Mouse (Mus musculus): Measurements from ENCODE around the gene Cadm2. TPM values are rescaled to one million over a fixed set of nuclear protein-coding genes. Genes with fewer than 3 reads are reported as not detected.

The Cadm2 gene
- polyA plus RNA-seq, 1 experiment = not detected

- H3K9me3 ChIP-seq (ENCODE audit: control insufficient read depth, low read length) = no peaks in the 10 kb centered on the region
- no peaks in the 10 kb centered on the region for H3K4me1 ChIP-seq (ENCODE audit: control insufficient read depth)
- H3K27me3 ChIP-seq (ENCODE audit: control insufficient read depth) = no peaks in the 10 kb centered on the region
- no peaks in the 10 kb centered on the region for H3K36me3 ChIP-seq (ENCODE audit: control insufficient read depth)
- H3K4me3 ChIP-seq (replicated peaks) = no peak overlapping the region
- TF ChIP-seq TAL1 (IDR thresholded peaks at IDR 0.05; ENCODE audit: low read length) = no peak
- no peak for TF ChIP-seq GATA1 (IDR thresholded peaks at IDR 0.05; ENCODE audit: low read length)
Measured at GRCm38 (mm10) chr16:66731212-66731611, 889.5 kb downstream of the Cadm2 start.

GRCm38 (mm10) chr16:66706476-66706875 is 914.2 kb downstream of the Cadm2 start:
- Histone ChIP-seq H3K4me1 (ENCODE audit: control insufficient read depth) (no peaks in the 10 kb centered on the region), H3K9me3 (ENCODE audit: control insufficient read depth, low read length) (no peaks in the 10 kb centered on the region), H3K36me3 (ENCODE audit: control insufficient read depth) (no peaks in the 10 kb centered on the region), H3K27me3 (ENCODE audit: control insufficient read depth) (no peaks in the 10 kb centered on the region), H3K4me3 (replicated peaks) (no peak overlapping the region)
- TF ChIP-seq GATA1 (IDR thresholded peaks at IDR 0.05; ENCODE audit: low read length) = no peak
- TF ChIP-seq TAL1 (IDR thresholded peaks at IDR 0.05; ENCODE audit: low read length) = no peak

GRCm38 (mm10) chr16:66694783-66695182 is 925.9 kb downstream of the Cadm2 start:
- TF ChIP-seq GATA1 (IDR thresholded peaks at IDR 0.05; ENCODE audit: low read length) (no peak), TAL1 (IDR thresholded peaks at IDR 0.05; ENCODE audit: low read length) (no peak)
- H3K4me3 ChIP-seq (replicated peaks) = no peak overlapping the region
- no peaks in the 10 kb centered on the region for H3K36me3 ChIP-seq (ENCODE audit: control insufficient read depth)
- H3K4me1 ChIP-seq (ENCODE audit: control insufficient read depth) = no peaks in the 10 kb centered on the region
- H3K27me3 ChIP-seq (ENCODE audit: control insufficient read depth) = no peaks in the 10 kb centered on the region
- peaks cover 3% of the 10 kb centered on the region for H3K9me3 ChIP-seq (ENCODE audit: control insufficient read depth, low read length)

GRCm38 (mm10) chr16:66677241-66677640 is 943.5 kb downstream of the Cadm2 start:
- Histone ChIP-seq H3K4me1 (ENCODE audit: control insufficient read depth) (no peaks in the 10 kb centered on the region), H3K4me3 (replicated peaks) (no peak overlapping the region), H3K27me3 (ENCODE audit: control insufficient read depth) (no peaks in the 10 kb centered on the region), H3K36me3 (ENCODE audit: control insufficient read depth) (no peaks in the 10 kb centered on the region), H3K9me3 (ENCODE audit: control insufficient read depth, low read length) (no peaks in the 10 kb centered on the region)
- TF ChIP-seq GATA1 (IDR thresholded peaks at IDR 0.05; ENCODE audit: low read length) (no peak), TAL1 (IDR thresholded peaks at IDR 0.05; ENCODE audit: low read length) (no peak)

GRCm38 (mm10) chr16:66651013-66651362 is 969.7 kb downstream of the Cadm2 start:
- Histone ChIP-seq H3K4me1 (ENCODE audit: control insufficient read depth) (no peaks in the 10 kb centered on the region), H3K4me3 (replicated peaks) (no peak overlapping the region), H3K27me3 (ENCODE audit: control insufficient read depth) (no peaks in the 10 kb centered on the region), H3K9me3 (ENCODE audit: control insufficient read depth, low read length) (peaks cover 4% of the 10 kb centered on the region), H3K36me3 (ENCODE audit: control insufficient read depth) (no peaks in the 10 kb centered on the region)
- no peak for TF ChIP-seq TAL1 (IDR thresholded peaks at IDR 0.05; ENCODE audit: low read length)
- TF ChIP-seq GATA1 (IDR thresholded peaks at IDR 0.05; ENCODE audit: low read length) = no peak

GRCm38 (mm10) chr16:66650348-66651012 is 970.2 kb downstream of the Cadm2 start:
- H3K36me3 ChIP-seq (ENCODE audit: control insufficient read depth) = no peaks in the 10 kb centered on the region
- peaks cover 4% of the 10 kb centered on the region for H3K9me3 ChIP-seq (ENCODE audit: control insufficient read depth, low read length)
- H3K27me3 ChIP-seq (ENCODE audit: control insufficient read depth) = no peaks in the 10 kb centered on the region
- no peak overlapping the region for H3K4me3 ChIP-seq (replicated peaks)
- TF ChIP-seq TAL1 (IDR thresholded peaks at IDR 0.05; ENCODE audit: low read length) (no peak), GATA1 (IDR thresholded peaks at IDR 0.05; ENCODE audit: low read length) (no peak)
- no peaks in the 10 kb centered on the region for H3K4me1 ChIP-seq (ENCODE audit: control insufficient read depth)

GRCm38 (mm10) chr16:66647798-66648197 is 972.9 kb downstream of the Cadm2 start:
- TF ChIP-seq TAL1 (IDR thresholded peaks at IDR 0.05; ENCODE audit: low read length) (no peak), GATA1 (IDR thresholded peaks at IDR 0.05; ENCODE audit: low read length) (no peak)
- no peaks in the 10 kb centered on the region for H3K27me3 ChIP-seq (ENCODE audit: control insufficient read depth)
- no peaks in the 10 kb centered on the region for H3K4me1 ChIP-seq (ENCODE audit: control insufficient read depth)
- peaks cover 6% of the 10 kb centered on the region for H3K9me3 ChIP-seq (ENCODE audit: control insufficient read depth, low read length)
- no peak overlapping the region for H3K4me3 ChIP-seq (replicated peaks)
- no peaks in the 10 kb centered on the region for H3K36me3 ChIP-seq (ENCODE audit: control insufficient read depth)

- TF ChIP-seq GATA1 (IDR thresholded peaks at IDR 0.05; ENCODE audit: low read length) = no peak
- no peaks in the 10 kb centered on the region for H3K4me1 ChIP-seq (ENCODE audit: control insufficient read depth)
- H3K27me3 ChIP-seq (ENCODE audit: control insufficient read depth) = no peaks in the 10 kb centered on the region
- no peak overlapping the region for H3K4me3 ChIP-seq (replicated peaks)
- H3K9me3 ChIP-seq (ENCODE audit: control insufficient read depth, low read length) = peaks cover 2% of the 10 kb centered on the region; the same call in 1 of the 2 replicates
- no peaks in the 10 kb centered on the region for H3K36me3 ChIP-seq (ENCODE audit: control insufficient read depth)
Measured at GRCm38 (mm10) chr16:66643606-66644005, 977.1 kb downstream of the Cadm2 start.

- no peaks in the 10 kb centered on the region for H3K9me3 ChIP-seq (ENCODE audit: control insufficient read depth, low read length)
- H3K4me3 ChIP-seq (replicated peaks) = no peak overlapping the region
- no peaks in the 10 kb centered on the region for H3K4me1 ChIP-seq (ENCODE audit: control insufficient read depth)
- TF ChIP-seq GATA1 (IDR thresholded peaks at IDR 0.05; ENCODE audit: low read length) (no peak), TAL1 (IDR thresholded peaks at IDR 0.05; ENCODE audit: low read length) (no peak)
- no peaks in the 10 kb centered on the region for H3K36me3 ChIP-seq (ENCODE audit: control insufficient read depth)
- H3K27me3 ChIP-seq (ENCODE audit: control insufficient read depth) = no peaks in the 10 kb centered on the region
Measured at GRCm38 (mm10) chr16:66627527-66627926, 993.2 kb downstream of the Cadm2 start.

GRCm38 (mm10) chr16:66622423-66622822 is 998.3 kb downstream of the Cadm2 start:
- H3K27me3 ChIP-seq (ENCODE audit: control insufficient read depth) = no peaks in the 10 kb centered on the region
- no peak overlapping the region for H3K4me3 ChIP-seq (replicated peaks)
- H3K4me1 ChIP-seq (ENCODE audit: control insufficient read depth) = no peaks in the 10 kb centered on the region
- H3K36me3 ChIP-seq (ENCODE audit: control insufficient read depth) = no peaks in the 10 kb centered on the region
- TF ChIP-seq GATA1 (IDR thresholded peaks at IDR 0.05; ENCODE audit: low read length) (no peak), TAL1 (IDR thresholded peaks at IDR 0.05; ENCODE audit: low read length) (no peak)
- H3K9me3 ChIP-seq (ENCODE audit: control insufficient read depth, low read length) = no peaks in the 10 kb centered on the region
